Mouse (Mus musculus) c-Kit-negative CD71-positive TER-119-positive erythroid progenitor cells, embryonic 14.5 days (primary cell): Measurements from ENCODE around the gene Rtn2.

Experiments used
- DNase-seq: peaks from one replicate; pipeline ENCODE4 v3.0.0-alpha.2; 2013; ENCODE audit warnings: low read depth, low spot score

Rtn2 gene

DNA sequence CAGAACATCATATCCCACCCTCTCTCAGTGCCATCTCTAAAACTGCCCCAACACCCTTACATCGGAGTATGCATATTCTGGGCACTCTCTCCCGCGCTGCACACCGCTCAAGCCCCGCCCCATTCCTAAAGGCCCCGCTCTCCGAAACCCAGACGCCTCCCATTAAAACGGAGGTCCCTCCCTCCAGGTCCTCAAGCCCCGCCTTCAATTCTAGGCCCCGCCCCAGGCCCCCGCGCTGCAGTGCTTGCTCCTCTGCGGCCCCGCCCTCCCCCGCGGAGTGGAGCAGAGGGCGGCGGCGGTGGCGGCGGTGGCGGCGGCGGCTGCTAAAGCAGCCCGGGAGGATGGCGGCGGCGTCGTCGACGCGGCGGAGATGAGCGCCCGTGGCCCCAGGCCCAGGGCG, at the start of gene Rtn2:
Rtn2 (plus strand) TSS at position 240 of the 400 bp plus-strand sequence.
- DNase-seq = peak; percentile 85

DNA sequence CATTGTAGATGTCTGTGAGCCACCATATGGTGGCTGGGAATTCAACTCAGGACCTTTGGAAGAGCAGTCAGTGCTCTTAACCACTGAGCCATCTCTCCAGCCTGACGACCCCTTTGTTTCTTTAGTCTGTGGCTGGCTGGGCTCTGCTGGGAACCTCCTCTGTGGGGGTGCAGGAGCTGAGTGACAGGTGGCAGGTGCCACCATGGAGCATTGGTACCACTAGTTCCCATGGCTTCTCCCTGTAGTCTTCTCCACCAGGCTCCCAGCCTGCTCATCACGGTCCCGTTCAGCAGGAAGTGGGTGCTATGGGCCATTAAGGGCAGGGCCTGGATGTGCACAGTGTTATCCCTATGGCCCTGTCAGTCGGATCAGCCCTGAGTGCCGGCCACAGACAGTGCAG, 47.8 kb upstream of the Rtn2 start:
- DNase-seq = no peak

DNA sequence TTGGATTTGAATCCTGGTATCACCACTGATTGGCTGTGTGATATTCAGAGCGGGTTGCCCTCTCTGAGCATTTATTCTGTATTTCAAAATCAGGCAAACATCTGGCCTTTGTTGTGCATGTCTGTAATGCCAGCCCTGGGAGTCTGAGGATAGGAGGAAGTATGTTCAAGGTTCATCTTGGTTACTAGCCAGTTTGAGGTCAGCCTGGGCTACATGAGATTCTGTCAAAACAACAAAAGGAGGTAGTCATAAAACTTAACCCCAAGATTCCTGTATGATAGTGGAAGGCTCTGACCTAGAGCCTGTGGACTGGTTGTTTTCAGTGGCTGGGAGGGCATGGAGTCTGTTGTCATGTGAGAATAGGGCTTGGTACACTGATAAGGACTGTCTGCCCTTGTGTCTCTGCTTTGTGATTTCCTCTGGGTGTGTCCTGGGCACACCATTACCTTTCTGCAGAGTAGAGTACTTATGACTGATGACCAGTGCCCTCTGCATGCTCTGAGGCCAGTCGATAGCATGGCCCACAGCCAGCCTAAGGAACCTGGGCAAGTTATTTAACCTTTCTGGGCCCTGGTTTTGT, 47.2 kb upstream of the Rtn2 start:
- DNase-seq = no peak

DNA sequence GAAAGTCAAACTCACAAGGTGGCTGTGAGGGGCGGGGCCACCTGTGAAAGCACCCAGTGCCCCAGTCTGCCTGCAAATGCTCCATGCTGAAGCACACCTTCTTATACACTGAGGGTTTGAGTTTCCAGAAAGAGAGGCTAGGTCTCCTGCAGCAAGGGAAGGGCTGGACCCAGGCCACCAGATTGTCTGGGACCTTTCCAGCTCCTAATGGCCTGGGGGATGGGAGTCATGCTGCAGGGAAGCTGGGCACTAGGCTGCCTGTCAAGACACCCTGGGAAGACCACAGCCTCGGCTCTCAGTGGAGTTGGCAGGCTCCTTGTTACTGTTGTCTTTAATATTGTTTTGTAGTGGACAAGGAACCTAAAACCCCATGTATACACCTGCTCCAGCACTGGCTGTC, 46.0 kb upstream of the Rtn2 start:
- DNase-seq = no peak

DNA sequence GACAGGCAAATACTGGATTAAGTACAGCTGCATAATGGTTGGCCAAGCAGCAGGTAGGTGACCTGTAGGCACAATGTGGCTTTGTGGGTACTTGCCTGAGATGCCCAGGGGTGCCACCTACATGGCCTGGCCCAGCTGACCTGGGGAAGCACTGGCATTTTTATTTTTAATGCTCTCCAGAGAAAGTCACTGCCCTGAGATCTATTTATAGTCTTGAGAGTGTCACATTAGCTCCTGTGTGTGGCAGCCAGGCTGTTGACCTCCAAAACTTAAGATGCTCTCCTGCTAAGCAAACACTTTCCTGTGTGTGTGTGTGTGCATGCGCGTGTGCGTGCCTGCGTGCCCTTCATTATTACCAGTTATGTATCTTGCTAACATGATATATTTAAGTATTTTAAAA, 44.1 kb upstream of the Rtn2 start:
- DNase-seq = no peak

DNA sequence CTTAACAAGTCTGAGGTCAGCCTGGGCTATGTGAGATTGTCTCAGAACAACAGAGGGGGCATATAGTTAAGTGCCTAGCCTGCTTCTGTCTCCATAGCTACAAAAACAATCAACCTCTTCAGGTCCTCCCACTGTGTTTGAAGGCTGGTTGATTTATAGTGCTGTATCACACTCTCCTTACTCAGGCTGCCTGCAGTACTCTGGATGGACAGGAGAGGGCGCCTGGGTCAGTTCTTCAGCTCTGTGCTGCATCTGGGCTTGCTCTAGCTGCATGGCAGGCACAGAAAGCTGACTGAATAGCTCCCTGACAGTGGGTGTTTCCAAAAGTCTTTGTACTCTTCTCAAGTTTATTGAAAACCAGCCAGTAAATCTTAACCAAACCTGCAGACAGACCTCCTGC, 43.0 kb upstream of the Rtn2 start:
- DNase-seq = peak; percentile 92

DNA sequence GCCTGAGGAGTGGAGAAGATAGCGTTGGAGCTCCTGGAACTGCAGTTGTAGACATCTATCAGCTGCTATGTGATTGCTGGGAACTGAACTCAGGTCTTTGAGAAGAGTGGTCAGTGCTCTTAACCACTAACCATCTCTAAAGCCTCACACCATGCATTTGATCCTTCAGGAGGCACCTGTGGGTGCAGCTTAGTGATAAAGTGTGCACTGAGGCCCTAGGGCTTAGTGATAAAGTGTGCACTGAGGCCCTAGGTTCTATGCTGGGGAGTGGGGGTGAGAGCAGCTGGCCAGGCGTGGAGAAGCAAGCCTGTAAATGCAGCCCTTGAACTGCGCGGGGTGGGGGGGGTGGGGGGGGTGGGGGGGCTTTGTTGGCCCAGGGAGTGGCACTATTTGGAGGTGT, 42.4 kb upstream of the Rtn2 start:
- DNase-seq = no peak

DNA sequence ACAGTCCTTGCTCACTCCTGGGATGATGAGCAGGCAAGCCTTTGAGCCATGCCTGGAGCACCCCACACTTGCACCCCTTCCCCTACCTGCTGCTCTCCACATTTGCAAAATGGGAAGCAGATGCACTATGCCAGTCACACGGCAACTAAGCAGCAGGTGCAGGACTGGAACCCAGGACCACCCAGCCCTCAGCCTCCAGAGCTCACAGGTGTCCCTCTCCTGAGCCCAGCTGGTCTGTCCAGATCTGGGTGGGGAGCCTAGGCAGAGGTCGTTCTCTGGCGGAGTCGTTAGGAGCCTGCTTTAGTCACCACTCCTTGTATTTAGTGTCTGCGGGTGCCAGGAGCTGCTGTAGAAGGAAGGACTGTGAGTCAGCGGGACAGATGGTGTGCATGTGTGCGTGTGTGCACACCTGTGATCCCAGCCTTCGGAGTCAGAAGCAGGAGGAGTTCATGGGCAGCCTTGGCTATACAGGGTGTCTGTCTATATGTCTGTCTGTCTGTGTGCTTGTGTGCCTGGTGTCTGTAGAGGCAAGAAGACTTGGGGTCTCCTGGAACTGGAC, 41.4 kb upstream of the Rtn2 start:
- no peak for DNase-seq

DNA sequence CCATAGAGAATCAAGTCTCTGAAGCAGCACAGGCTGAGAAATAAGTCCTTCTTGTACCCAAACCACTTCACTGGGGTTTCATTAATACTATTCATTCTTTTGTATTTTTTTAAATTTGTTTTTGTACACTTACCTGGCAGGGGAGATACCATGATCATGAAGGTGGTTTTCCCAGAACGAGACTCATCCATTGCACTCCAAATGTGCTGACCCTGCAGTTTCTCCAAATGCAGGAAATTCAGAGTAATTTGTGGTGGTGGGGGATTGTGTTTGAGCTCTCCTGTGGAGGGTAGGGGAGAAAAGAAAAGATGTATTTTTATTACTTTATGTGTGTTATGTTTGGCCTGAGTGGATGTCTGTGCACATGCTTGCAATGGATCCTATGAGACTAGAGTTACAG, 40.4 kb upstream of the Rtn2 start:
- no peak for DNase-seq

DNA sequence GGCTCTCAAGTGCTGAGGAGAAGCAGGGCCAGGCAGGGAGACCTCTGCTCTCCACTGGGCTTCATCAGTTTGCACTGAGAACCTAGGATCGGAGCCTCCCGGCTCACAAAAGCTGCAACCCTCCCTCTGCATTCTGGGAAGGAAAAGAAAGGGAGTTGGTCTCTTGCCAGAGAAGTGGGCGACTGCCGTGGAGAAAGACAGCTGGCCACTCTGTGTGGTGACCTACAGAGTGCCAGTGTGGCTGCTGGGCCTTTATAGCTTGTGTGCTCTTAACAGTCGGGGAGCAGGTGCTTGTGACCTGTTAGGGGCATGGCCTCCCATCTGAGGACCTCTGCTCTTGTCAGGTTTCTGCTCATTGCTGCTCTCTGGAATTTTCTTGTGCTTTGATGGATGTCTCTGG, 38.6 kb upstream of the Rtn2 start:
- DNase-seq = no peak

DNA sequence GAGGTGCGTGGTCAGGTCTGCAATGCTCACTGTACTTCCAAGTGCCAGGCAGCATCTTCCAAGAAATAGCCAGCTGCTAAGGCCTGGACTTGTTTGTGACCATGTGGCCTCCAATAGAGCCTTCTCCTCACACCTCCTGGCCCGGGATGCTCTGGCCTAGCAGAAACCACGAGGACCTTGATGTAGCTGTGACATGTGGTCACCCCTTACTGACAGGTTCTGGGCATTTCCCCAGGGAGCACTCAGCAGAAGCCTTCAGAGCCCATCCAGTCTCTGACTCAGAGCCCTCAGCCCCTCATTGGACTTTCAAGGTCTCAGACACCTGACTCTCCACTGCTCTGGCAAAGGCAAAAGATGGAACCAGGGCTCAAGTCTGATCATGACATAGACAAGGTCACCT, 37.3 kb upstream of the Rtn2 start:
- DNase-seq = no peak

DNA sequence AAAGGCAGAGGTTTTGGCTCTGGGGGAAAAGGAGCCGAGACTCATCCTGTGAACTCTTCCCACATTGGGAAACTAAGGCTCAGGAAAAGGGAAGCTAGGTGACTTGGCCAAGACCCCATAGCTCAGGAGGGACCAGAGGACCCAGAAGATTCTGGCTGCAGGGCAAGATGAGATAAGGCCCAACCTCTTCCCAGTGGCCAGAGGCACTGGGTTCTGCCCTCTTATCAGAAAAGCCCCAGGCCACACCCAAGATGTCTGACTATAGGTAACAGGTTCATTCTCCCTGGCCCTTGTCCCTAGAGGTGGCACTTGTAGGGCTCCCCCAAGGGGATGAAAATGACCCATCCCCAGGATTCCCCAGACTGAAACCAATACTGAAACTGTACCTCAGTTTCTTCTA, 35.6 kb upstream of the Rtn2 start:
- no peak for DNase-seq

DNA sequence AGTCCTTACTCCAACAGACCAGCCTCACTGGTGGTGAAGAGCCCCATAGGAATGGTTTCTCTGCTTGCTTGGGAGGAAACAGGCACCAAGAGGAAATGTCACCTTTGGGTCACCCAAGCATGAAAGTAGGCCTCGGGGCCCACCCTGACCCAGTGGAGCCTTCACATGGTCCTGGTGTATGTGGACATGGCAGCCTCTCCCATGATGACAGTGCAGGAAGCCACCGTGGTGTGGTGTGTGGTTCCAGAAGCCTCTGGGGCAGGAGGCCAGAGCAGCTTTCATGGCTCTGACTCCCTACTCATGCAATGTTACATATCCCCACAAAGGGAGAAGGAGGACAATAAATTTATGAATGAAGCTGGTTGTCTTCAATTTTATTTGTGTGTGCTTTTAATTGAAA, 34.9 kb upstream of the Rtn2 start:
- no peak for DNase-seq

DNA sequence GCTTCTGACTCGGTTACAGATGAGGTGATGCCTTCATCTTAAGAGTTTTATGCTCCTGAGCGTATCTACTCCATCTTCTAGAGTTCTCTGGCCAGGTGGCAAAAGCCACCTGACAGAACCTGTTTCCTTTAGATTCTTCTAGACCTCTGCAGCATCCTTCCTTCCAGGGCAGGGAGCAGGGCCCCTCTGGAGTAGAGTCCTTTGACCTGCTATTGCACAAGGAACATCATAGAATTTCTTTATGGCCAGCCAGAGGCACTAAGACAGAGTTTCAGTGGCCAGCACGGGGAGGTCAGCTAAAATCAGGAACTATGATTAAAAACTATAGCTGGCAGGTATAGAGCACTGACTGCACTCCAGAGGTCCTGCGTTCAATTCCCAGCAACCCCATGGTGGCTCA, 30.3 kb upstream of the Rtn2 start:
- DNase-seq = no peak

DNA sequence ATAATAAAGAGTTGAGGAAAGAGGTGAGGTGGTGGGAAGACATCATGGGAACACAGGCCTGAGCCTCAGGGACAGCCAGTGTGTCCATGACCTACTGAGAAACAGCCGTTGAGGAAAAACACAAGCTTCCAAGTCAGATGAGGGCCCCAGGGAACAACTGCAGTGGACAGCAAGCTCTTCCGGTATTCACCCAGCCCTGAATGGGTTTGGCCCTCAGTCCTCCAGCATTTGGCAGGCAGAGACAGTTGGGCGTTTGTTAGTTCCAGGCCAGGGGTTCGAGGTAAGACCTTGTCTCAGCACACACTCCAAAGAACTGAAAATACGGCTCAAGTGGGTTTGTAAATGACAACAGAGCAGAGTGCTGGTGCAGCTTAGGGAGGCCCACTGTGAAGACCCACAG, 29.0 kb upstream of the Rtn2 start:
- DNase-seq = no peak

DNA sequence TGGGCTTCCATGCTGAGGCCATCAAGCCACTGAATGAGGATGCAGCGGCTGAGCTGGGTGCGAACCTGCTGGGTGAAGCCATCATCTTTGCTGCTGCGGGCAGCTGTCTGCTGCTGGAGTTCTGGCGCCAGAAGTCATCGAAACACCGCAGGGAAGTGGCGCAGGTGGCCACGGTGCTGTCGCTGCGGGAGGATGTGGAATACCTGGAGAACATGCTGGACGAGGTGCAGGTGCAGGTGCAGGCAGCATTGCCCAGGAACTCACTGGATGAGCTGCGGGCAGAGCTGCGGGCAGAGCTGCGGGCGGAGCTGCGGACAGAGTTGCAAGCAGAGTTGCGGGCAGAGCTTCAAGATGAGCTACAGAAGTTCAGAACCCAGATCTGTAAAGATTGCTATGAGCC, 27.0 kb upstream of the Rtn2 start:
- no peak for DNase-seq

DNA sequence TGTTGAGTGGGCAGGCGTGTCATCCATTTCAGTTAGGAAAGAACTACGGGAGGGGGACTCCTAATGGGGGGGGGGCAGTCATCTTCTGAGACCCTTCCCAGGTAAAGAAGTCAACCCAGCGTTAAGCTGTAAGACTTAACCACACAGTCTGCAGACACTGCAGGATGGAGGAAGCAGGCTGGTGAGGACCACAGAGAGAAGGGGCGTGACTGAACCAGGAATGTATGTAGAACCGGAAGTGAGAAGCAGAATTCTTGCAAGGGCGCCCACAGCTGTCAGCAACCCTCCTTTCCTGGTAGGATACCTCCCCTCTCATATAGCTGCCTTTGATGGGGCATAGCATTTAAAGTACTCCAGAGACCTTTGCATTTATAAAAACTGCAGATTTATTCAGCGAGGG, 25.9 kb upstream of the Rtn2 start:
- DNase-seq = no peak

DNA sequence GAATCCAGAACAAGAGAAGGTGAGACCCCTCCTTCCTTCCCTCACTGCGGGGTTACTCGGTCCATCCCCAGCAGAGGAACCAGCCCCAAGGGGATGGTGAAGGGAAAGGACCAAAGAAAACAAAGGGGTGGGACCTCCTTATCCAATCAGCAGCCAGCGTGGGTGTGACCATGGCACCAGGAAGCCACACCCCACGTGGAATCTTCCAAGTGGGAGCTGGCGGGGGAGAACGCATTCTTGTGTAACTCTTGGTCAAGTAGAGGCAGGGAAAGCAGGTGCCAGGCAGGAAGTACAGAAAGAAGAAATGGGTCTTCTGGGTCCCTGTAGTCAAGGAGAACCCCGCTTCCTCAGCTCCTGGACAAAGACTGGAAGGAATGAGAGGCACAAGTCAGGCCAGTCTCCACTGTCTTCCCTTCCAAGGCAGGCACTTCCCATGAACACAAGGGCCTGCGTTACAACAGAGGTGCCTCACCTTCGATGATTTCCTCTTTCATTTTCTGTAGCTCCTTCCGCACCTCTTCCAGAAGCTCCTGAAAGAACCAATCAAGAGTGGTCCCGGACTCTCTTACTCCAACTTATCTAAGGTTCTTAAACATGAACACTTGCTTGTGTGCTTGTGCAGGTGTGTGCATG, 24.9 kb upstream of the Rtn2 start:
- DNase-seq = peak; percentile 89

DNA sequence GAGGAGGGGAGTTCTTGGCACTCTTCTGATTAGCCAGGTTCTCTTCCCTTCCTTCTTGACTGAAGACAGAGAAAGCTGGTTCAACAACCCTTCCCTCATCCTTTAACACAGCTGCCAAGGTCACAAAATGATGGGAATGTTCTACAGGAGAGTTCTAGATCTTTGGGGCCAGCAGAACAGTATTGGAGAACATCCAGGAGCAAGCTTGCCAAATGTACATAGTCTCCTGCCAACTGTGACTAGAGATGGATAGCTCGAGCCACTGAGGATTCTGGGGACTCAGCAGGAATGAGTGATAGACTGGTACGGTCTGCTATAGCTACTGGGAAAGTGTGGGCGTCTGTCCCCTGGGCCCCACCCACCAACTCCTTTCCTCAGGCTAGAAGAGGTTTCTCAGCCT, 24.1 kb upstream of the Rtn2 start:
- DNase-seq = no peak

DNA sequence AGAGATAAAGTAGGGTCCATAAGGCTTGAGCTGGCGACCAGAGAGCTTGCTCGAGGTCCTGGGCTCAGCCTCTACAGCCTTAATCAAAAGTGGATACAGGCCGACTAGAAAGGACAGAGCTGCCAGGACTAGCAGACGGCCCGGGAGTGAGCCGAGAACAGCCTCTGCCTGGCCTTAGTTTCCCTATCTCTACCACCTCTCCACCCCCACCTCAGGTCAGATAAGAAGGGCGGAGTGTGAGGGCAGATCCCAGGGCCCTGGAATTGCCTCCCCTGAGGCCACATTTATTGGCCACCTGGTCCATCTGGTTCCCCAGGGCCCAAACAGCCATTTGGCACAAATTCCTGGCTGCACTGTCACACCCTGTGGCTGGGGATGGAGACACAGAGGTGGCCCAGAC, 17.3 kb upstream of the Rtn2 start:
- no peak for DNase-seq

DNA sequence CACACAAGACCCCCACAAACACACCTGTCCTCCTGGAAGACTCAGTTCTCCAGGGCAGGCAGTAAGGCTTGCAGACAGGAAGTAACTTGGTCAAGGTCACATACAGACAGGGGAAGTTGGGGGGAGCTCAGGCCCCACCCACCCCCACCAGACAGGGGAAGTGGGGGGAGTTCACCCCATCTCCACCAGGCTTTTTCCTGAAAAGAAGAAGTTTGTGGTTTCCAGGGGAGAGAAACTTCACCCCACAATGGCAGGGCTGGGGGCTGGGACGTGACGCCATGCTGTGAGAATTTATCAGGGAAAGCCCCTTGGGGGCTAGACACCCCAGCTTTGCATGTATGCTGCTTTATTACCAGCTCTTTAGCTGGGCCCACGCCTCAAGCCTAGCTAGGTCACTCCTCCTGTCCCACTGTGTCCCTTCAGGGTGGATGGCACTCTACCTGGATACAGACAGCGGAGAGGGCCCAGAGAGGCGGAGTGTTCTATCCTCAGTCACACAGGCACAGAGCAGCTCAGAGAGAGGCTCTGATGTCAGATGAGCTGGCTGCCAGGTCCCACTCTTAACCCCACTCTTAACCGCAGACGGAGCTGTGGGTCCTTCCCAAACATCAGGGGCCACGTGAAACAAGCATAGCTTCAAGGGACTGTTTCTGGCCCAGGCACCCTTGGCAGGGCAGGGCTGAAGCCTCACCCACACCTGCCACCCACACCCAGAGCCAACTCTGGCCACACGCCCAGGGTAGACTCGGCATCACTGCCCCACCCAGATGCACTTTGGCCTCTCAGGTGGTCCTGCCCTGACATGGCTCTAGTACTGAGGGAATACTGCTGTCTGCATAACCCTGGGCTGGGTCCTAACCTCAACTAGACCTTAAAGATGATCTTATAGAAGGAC, 16.2 kb upstream of the Rtn2 start:
- DNase-seq = no peak

DNA sequence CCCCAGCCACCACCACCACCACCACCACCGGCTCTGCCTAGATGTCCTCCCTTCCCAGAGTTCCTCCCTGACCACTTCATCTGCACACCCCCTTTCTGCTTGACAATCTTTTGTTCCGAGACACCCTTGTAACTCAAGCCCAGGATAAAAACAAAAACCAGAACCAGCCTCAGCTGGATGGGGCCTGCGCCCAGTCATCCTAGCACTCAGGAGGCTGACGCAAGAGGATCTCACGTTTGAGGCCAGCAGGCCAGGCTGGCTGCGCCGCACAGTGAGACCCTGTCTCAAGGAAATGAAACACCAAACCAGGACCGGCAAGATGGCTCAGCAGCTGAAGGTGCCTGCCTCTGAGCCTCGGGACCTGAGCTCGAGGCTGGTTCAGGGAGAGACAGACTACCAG, 15.4 kb upstream of the Rtn2 start:
- DNase-seq = no peak
